Mouse (Mus musculus) forebrain, embryonic 11.5 days (tissue): Measurements from ENCODE around the gene Gm45844. TPM values are rescaled to one million over a fixed set of nuclear protein-coding genes. Genes with fewer than 3 reads are reported as not detected.

Experiments used
- ATAC-seq: fragments of 200-750 bp; cut with Nextera tagmentation; replicated peaks from 2 replicates; pipeline ENCODE4 v1.8.0; 2017; ENCODE audit warnings: moderate TSS enrichment; ENCODE audit not compliant: low FRiP score
- DNase-seq: peaks from one replicate; pipeline ENCODE4 v3.0.0-alpha.2; 2017; ENCODE audit warnings: low spot score
- H3K27ac ChIP-seq: fragments of 300-500 bp; sonication (generic); 2 replicates; pipeline ENCODE4 v1.5.1; 2014; ENCODE audit warnings: low read depth, low read length
- H3K27me3 ChIP-seq: fragments of 300-500 bp; sonication (generic); 2 replicates; pipeline ENCODE4 v1.6.1; 2014; ENCODE audit warnings: mild to moderate bottlenecking, low read length, mixed read lengths; ENCODE audit not compliant: control insufficient read depth, insufficient read depth
- H3K36me3 ChIP-seq: fragments of 300-500 bp; sonication (generic); 2 replicates; pipeline ENCODE4 v1.6.1; 2014; ENCODE audit warnings: mild to moderate bottlenecking, low read length, moderate library complexity, mixed read lengths; ENCODE audit not compliant: control insufficient read depth, insufficient read depth
- H3K4me1 ChIP-seq: fragments of 300-500 bp; sonication (generic); replicated peaks from 2 replicates; pipeline ENCODE4 v1.6.1; 2014; ENCODE audit warnings: low read length, mixed read lengths; ENCODE audit not compliant: control insufficient read depth, insufficient read depth
- H3K4me2 ChIP-seq: fragments of 300-500 bp; sonication (generic); 2 replicates; pipeline ENCODE4 v1.6.1; 2014; ENCODE audit warnings: low read depth, mild to moderate bottlenecking, low read length, moderate library complexity, mixed read lengths; ENCODE audit not compliant: severe bottlenecking
- H3K4me3 ChIP-seq: fragments of 300-500 bp; sonication (generic); 2 replicates; pipeline ENCODE4 v1.5.1; 2014; ENCODE audit warnings: low read depth, low read length
- H3K9ac ChIP-seq: fragments of 300-500 bp; sonication (generic); 2 replicates; pipeline ENCODE4 v1.6.1; 2014; ENCODE audit warnings: low read length
- H3K9me3 ChIP-seq: fragments of 300-500 bp; sonication (generic); 2 replicates; pipeline ENCODE4 v1.6.1; 2016; ENCODE audit warnings: low read length, mixed read lengths; ENCODE audit not compliant: control insufficient read depth
- WGBS: fragments of 180-500 bp; shearing (Covaris S2); extraction: QIAGEN DNeasy Blood & Tissue Kit; methylation state at CpG from one replicate; pipeline ENCODE4 v1.1.7; 2014; 5-methylcytosine and 5-hydroxymethylcytosine counted together
- microRNA-seq: library from miRNA; unstranded; fragments of <30 nt; microRNA quantifications from one replicate; pipeline ENCODE4, GENCODE M21; 2016; ENCODE audit not compliant: insufficient number of aligned reads
- polyA plus RNA-seq: library from polyadenylated mRNA; unstranded; fragments of >200 nt; fragmentation: Nextera tagmentation; extraction: Ambion mirVana; gene quantifications from 2 replicates; pipeline ENCODE4 v1.2.1, GENCODE M21; 2014

Gene Gm45844
- polyA plus RNA-seq, 1 experiment from 2014 or later: 3.2 TPM

DNA sequence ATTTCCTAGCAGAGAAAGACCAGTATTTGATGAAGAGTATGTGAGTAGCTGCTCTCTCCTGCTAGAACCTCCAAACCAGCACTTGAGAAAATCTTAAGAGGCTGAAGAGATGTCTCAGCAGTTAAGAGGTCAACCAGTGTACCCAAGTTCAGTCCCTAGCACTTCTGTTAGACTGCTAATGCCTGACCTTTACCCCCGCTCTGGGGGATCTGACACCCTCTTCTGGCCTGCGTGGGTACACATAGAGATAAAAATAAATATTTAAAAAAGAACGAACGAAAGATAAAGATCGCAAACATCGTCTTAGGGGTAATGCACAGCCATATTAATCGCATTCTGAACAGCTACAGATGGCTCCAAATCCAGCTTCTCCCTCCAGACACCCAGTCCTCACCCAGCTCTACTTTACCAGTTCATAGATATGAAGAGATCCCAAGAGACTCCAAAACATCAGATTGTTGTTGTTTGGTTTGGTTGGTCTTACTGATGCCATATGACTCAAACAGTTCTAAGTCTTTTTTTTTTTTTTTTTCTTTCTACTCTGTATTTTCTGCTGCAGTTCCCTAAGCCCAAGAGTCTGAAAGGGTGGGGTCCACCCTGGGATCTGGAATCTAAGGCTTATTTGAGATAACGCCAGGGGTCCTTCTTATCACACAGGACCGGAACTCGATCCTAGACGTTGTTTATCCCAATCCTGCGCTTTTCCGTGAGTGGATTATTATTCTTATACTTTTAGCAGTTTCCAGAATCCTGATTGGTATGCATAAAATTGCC is 90.5 kb downstream of the Gm45844 start:
- no peaks in the 10 kb centered on the region; the same call in 1 of the 2 replicates for H3K36me3 ChIP-seq
- DNase-seq (no peak), ATAC-seq (peak; percentile 80)
- WGBS: 36% methylated on average over 13 of the region's 13 CpGs
- no peaks in the 10 kb centered on the region for H3K27me3 ChIP-seq
- H3K4me2 ChIP-seq: peak overlapping the region; percentile 36; the same call in 1 of the 2 replicates
- H3K9ac ChIP-seq: no peak overlapping the region
- no peak overlapping the region for H3K27ac ChIP-seq
- H3K4me1 ChIP-seq: no peaks in the 10 kb centered on the region
- peak overlapping the region; percentile 46 for H3K4me3 ChIP-seq
- H3K9me3 ChIP-seq: no peaks in the 10 kb centered on the region

DNA sequence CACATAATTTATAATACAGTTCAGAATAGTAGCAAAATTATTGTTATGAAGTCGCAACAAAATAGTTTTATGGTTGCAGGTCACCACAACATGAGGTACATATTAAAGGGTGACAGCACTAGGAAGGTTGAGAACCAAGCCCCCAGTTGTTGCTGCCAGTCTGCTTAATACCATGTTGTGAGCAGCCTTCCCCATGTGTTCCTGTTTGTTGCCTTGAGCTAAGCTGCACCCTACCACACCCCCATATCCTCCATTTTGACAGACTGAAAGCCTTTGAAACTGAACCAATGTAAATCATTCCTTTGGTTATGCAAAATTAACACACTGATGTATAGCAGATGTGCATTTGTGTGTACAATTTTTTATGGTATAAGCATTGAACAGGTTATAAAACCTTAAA is 92.2 kb downstream of the Gm45844 start:
- Histone ChIP-seq H3K9me3 (no peaks in the 10 kb centered on the region), H3K4me3 (no peak overlapping the region), H3K9ac (no peak overlapping the region), H3K4me1 (no peaks in the 10 kb centered on the region), H3K27ac (no peak overlapping the region), H3K36me3 (no peaks in the 10 kb centered on the region; the same call in 1 of the 2 replicates), H3K27me3 (no peaks in the 10 kb centered on the region), H3K4me2 (no peak overlapping the region)
- ATAC-seq (no peak), DNase-seq (no peak)
- WGBS: 96% methylated on average over 1 of the region's 1 CpGs

DNA sequence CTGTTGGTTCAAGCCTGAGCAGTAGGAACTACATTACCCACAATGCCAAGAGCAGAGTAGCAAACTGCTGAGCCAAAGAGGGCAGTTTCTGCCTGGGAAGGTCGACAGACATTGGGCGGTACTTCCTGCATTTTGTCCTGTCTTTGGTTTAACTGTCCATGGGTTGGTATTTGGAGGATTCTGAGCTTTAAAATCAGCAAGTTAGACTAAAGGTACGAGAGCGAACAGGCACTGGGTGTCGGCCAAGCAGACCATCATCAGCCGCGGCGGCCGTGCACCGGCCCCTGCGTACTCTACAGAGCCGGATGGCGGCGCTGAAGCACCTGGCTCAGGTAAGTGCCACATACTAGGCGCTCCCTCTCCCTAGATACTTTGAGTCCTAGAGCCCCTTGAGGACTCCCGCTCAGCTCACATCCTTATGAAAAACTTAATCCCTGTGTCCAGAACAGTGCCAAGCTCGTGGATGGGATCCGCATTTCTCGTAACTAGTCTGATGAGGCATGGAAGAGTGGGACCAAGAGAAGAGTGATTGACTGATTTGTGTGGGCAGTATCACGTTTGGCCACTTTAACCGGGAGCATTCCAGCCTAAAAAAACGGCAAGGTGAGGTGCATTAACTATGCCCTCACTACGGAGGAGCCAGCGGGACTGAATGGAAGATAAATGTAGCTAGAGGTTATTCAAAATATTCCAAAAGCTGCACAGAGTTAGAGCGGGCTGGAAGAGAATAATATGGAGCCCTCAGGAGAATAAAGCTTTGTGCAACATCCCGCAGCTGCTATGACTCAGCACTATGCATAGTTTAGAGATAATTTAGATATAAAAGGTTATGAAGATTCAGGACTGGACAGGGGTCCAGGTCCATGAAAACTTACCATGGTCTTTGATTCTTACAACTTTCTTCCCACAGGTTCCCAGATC is 106.6 kb downstream of the Gm45844 start, which contains the start of gene Zfp418:
TSS of gene Zfp418 (plus strand) at position 104 of the 921 bp plus-strand sequence.
- H3K4me2 ChIP-seq: peak within 1 kb of the TSS; percentile 61
- H3K4me3 ChIP-seq: peak within 1 kb of the TSS; percentile 64
- no peaks in the 10 kb centered on the region for H3K4me1 ChIP-seq
- H3K9me3 ChIP-seq: no peaks in the 10 kb centered on the region
- peak within 1 kb of the TSS; percentile 71 for H3K9ac ChIP-seq
- no peak within 1 kb of the TSS for H3K27ac ChIP-seq
- peaks cover 3% of the 10 kb centered on the region; the same call in 1 of the 2 replicates for H3K36me3 ChIP-seq
- H3K27me3 ChIP-seq: no peaks in the 10 kb centered on the region
- 3% methylated on average over 26 of the region's 26 CpGs for WGBS
- peak; percentile 95 for ATAC-seq
- peak; percentile 56 for DNase-seq

Small RNAs within 50 kb of the gene (microRNA-seq; reads per million reads assigned to microRNA genes)
- not detected for gene Mir5620

Other genes with a start within 250 kb of the Gm45844 start
- 14.5 and 17.9 TPM in 2 replicates for gene Zfp954, start 156.8 kb downstream of the Gm45844 start, polyA plus RNA-seq
- 6.2 and 8.1 TPM in 2 replicates for gene Zfp773, start 141.5 kb downstream of the Gm45844 start, polyA plus RNA-seq
- 2.5 and 3.5 TPM in 2 replicates for gene Zfp418, start 107.0 kb downstream of the Gm45844 start, polyA plus RNA-seq
- gene Zfp772, start 68.3 kb downstream of the Gm45844 start, polyA plus RNA-seq: 10.8 and 11.3 TPM in 2 replicates
- gene Vmn2r29, start 31.0 kb downstream of the Gm45844 start, polyA plus RNA-seq: 0.24 and 0.45 TPM in 2 replicates
- 52.2 and 53.8 TPM in 2 replicates for gene Clcn4, start 22.6 kb upstream of the Gm45844 start, polyA plus RNA-seq
- not detected in 2 replicates for gene Vmn2r30, start 59.3 kb upstream of the Gm45844 start, polyA plus RNA-seq
- gene Gm45783, start 96.3 kb upstream of the Gm45844 start, polyA plus RNA-seq: not detected in 2 replicates
- not detected in 2 replicates for gene Vmn2r31, start 121.4 kb upstream of the Gm45844 start, polyA plus RNA-seq
- not detected in 2 replicates for gene Vmn2r32, start 201.7 kb upstream of the Gm45844 start, polyA plus RNA-seq